Mouse (Mus musculus) ES-E14 (cell line): ENCODE results near the gene Pcsk5.

Source experiments
- CHD2 ChIP-seq: IDR thresholded peaks from 2 replicates; pipeline ENCODE4 v1.6.1; 2014; ENCODE audit warnings: mild to moderate bottlenecking, low read depth, low read length, inconsistent platforms
- MAFK ChIP-seq: IDR thresholded peaks from 2 replicates; pipeline ENCODE4 v1.6.1; 2014; ENCODE audit warnings: mild to moderate bottlenecking, low read depth, low read length, inconsistent platforms; ENCODE audit not compliant: insufficient read depth
- ZC3H11A ChIP-seq: IDR thresholded peaks from 2 replicates; pipeline ENCODE4 v1.6.1; 2012; ENCODE audit warnings: low read depth, mild to moderate bottlenecking, inconsistent platforms, low read length, borderline replicate concordance
- ZNF384 ChIP-seq: IDR thresholded peaks from 2 replicates; pipeline ENCODE4 v1.6.1; 2012; ENCODE audit warnings: low read depth, low read length, inconsistent platforms

GRCm38 (mm10) chr19:17412915-17413459, 424.4 kb downstream of the Pcsk5 start:
- TF ChIP-seq CHD2: no peak
- no peak for TF ChIP-seq ZC3H11A
- TF ChIP-seq ZNF384: no peak
- no peak for TF ChIP-seq MAFK
